Mouse (Mus musculus) heart, embryonic 14.5 days (tissue): ENCODE data around the gene Ndp. TPM values are rescaled to one million over a fixed set of nuclear protein-coding genes. Genes with fewer than 3 reads are reported as not detected.

Experiments
- ATAC-seq: fragments of 200-750 bp; cut with Nextera tagmentation; 2 replicates; pipeline ENCODE4 v1.8.0; 2017; ENCODE audit warnings: low read depth, moderate TSS enrichment; ENCODE audit not compliant: insufficient number of reproducible peaks, insufficient read depth, low FRiP score
- H3K27ac ChIP-seq, 2 experiments: fragments of 200-500 bp in 1 of 2; fragments of 300-500 bp in 1 of 2; sonication (generic) in 1 of 2; replicated peaks in 1 of 2; 2 replicates each; pipeline ENCODE4 v1.5.1; 2012 to 2014; ENCODE audit warnings: low read depth in 2 of 2, low read length in 2 of 2, control low read depth in 1 of 2, mild to moderate bottlenecking in 1 of 2, mixed read lengths in 1 of 2; ENCODE audit not compliant: control insufficient read depth in 1 of 2, insufficient read depth in 1 of 2
- H3K27me3 ChIP-seq: fragments of 300-500 bp; sonication (generic); 2 replicates; pipeline ENCODE4 v1.6.1; 2014; ENCODE audit warnings: mild to moderate bottlenecking, low read length, control low read depth; ENCODE audit not compliant: control insufficient read depth, insufficient read depth
- H3K36me3 ChIP-seq: fragments of 300-500 bp; sonication (generic); 2 replicates; pipeline ENCODE4 v1.6.1; 2014; ENCODE audit warnings: mild to moderate bottlenecking, control low read depth, low read length, mixed read lengths; ENCODE audit not compliant: control insufficient read depth, insufficient read depth
- H3K4me1 ChIP-seq, 2 experiments: fragments of 200-500 bp in 1 of 2; fragments of 300-500 bp in 1 of 2; sonication (generic) in 1 of 2; 2 replicates each; pipeline ENCODE4 v1.6.1; 2012 to 2014; ENCODE audit warnings: low read length in 2 of 2, control low read depth in 1 of 2, mixed read lengths in 1 of 2; ENCODE audit not compliant: control insufficient read depth in 2 of 2, insufficient read depth in 2 of 2
- H3K4me2 ChIP-seq: fragments of 300-500 bp; sonication (generic); 2 replicates; pipeline ENCODE4 v1.6.1; 2014; ENCODE audit warnings: mild to moderate bottlenecking, low read length
- H3K4me3 ChIP-seq, 2 experiments: fragments of 200-500 bp in 1 of 2; fragments of 300-500 bp in 1 of 2; sonication (generic) in 1 of 2; 2 replicates each; pipeline ENCODE4 v1.5.1; 2012 to 2014; ENCODE audit warnings: low read length in 2 of 2, mild to moderate bottlenecking in 2 of 2, control low read depth in 1 of 2, low read depth in 1 of 2, moderate library complexity in 1 of 2; ENCODE audit not compliant: control insufficient read depth in 1 of 2, insufficient read depth in 1 of 2
- H3K9ac ChIP-seq: fragments of 300-500 bp; sonication (generic); 2 replicates; pipeline ENCODE4 v1.6.1; 2014; ENCODE audit warnings: mild to moderate bottlenecking, low read length
- H3K9me3 ChIP-seq: fragments of 300-500 bp; sonication (generic); 2 replicates; pipeline ENCODE4 v1.6.1; 2016; ENCODE audit warnings: low read length, control low read depth; ENCODE audit not compliant: control insufficient read depth
- polyA plus RNA-seq: library from polyadenylated mRNA; unstranded; fragments of >200 nt; fragmentation: Nextera tagmentation; extraction: Ambion mirVana; gene quantifications from 2 replicates; pipeline ENCODE4 v1.2.1, GENCODE M21; 2014

Gene Ndp
- polyA plus RNA-seq, 1 experiment from 2014 or later: 1.3 TPM

DNA sequence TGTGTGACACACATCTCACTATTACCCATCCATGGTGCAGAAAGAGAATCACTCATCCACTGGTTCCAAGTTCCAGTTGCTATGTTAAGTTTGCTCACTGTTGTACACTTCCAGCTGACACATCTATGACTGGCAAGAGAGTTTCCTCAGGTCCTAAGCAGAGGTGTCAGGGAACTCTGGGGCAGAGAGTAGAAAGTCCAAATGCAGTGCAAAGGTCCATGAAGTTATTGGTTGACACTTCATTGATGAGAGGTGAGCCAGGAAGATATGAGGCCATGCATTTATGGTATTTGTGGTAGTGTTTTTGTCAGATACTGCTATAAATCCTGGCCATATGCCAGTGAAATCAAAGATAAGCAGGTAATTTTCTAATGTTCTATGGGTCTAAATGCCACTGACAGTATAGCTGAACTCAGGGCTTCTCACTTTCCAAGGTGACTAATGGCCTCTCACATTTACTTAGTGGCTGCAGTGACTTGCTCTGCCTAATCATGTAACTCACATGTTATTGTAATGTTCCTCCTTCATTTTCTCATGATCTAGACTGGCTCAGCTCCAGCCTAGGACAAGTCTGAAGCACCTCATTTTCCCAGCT lies 75.0 kb downstream of the Ndp start:
- H3K27ac ChIP-seq: no peak overlapping the region
- H3K4me3 ChIP-seq: no peak overlapping the region
- H3K9ac ChIP-seq: no peak overlapping the region
- no peak overlapping the region for H3K4me2 ChIP-seq
- H3K4me1 ChIP-seq: no peaks in the 10 kb centered on the region
- H3K27me3 ChIP-seq: no peaks in the 10 kb centered on the region
- no peak for ATAC-seq
- H3K9me3 ChIP-seq: no peaks in the 10 kb centered on the region
- no peaks in the 10 kb centered on the region for H3K36me3 ChIP-seq

Other genes with a start within 250 kb of the Ndp start
- 13.2 and 14.5 TPM in 2 replicates for gene Maob, start 94.4 kb downstream of the Ndp start, polyA plus RNA-seq